Mouse (Mus musculus) intestine, postnatal 0 days (tissue): ENCODE data around the gene Lce3c. TPM values are rescaled to one million over a fixed set of nuclear protein-coding genes. Genes with fewer than 3 reads are reported as not detected.

ENCODE experiments used
- ATAC-seq: fragments of 200-750 bp; cut with Nextera tagmentation; 2 replicates; pipeline ENCODE4 v1.8.0; 2017; ENCODE audit warnings: mild to moderate bottlenecking, moderate TSS enrichment, moderate library complexity
- H3K27ac ChIP-seq: fragments of 300-500 bp; sonication (generic); 2 replicates; pipeline ENCODE4 v1.5.1; 2014; ENCODE audit warnings: mild to moderate bottlenecking, low read depth, low read length, moderate library complexity
- H3K27me3 ChIP-seq: fragments of 300-500 bp; sonication (generic); replicated peaks from 2 replicates; pipeline ENCODE4 v1.6.1; 2014; ENCODE audit warnings: low read length, mixed read lengths; ENCODE audit not compliant: control insufficient read depth, insufficient read depth
- H3K36me3 ChIP-seq: fragments of 300-500 bp; sonication (generic); 2 replicates; pipeline ENCODE4 v1.6.1; 2014; ENCODE audit warnings: mild to moderate bottlenecking, moderate library complexity; ENCODE audit not compliant: control insufficient read depth, insufficient read depth
- H3K4me1 ChIP-seq: fragments of 300-500 bp; sonication (generic); replicated peaks from 2 replicates; pipeline ENCODE4 v1.6.1; 2014; ENCODE audit warnings: antibody characterized with exemption, low read length, mixed read lengths; ENCODE audit not compliant: control insufficient read depth, insufficient read depth
- H3K4me2 ChIP-seq: fragments of 300-500 bp; sonication (generic); replicated peaks from 2 replicates; pipeline ENCODE4 v1.6.1; 2014; ENCODE audit warnings: low read depth, mild to moderate bottlenecking, moderate library complexity
- H3K4me3 ChIP-seq: fragments of 300-500 bp; sonication (generic); 2 replicates; pipeline ENCODE4 v1.5.1; 2014; ENCODE audit warnings: low read depth, low read length
- H3K9ac ChIP-seq: fragments of 300-500 bp; sonication (generic); 2 replicates; pipeline ENCODE4 v1.6.1; 2014; ENCODE audit warnings: mild to moderate bottlenecking, low read depth, low read length
- H3K9me3 ChIP-seq: fragments of 300-500 bp; sonication (generic); 2 replicates; pipeline ENCODE4 v1.6.1; 2016; ENCODE audit warnings: mixed run types; ENCODE audit not compliant: control insufficient read depth
- CTCF ChIP-seq: sonication (generic); IDR thresholded peaks from 2 replicates; pipeline ENCODE4 v1.5.1; 2016; ENCODE audit warnings: low read depth, mild to moderate bottlenecking, control low read depth, antibody characterized with exemption, moderate library complexity
- WGBS: fragments of 180-500 bp; shearing (Covaris S2); extraction: QIAGEN DNeasy Blood & Tissue Kit; methylation state at CpG from one replicate; pipeline ENCODE4 v1.1.7; 2014; 5-methylcytosine and 5-hydroxymethylcytosine counted together
- polyA plus RNA-seq: library from polyadenylated mRNA; unstranded; fragments of >200 nt; fragmentation: Nextera tagmentation; extraction: Ambion mirVana; gene quantifications from 2 replicates; pipeline ENCODE4 v1.2.1, GENCODE M21; 2015

The Lce3c gene
- polyA plus RNA-seq, 1 experiment from 2014 or later, result not detected

DNA sequence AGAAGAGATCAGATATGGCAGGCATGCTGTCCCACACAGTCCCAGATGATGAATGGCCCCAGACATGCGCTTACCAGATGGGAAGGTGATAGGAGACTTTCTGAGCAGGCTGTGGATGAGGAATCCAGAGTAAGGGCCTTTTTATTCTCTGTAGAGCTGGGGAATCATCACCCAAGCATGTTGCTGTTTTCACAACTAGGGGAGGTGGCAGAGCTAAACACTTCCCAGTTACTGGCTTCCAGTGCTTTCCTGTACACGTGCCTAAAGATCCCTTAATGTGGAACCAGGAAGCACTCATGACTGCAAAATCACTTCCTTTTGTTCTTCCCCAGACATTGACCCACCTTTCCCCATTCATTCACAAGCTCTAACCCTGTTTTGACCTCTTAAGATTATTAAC is 18.2 kb upstream of the Lce3c start, which contains the start of gene Lce3a:
Lce3a (minus strand) TSS at position 101 of the 400 bp plus-strand sequence.
- Histone ChIP-seq H3K4me1 (no peaks in the 10 kb centered on the region), H3K9me3 (no peaks in the 10 kb centered on the region), H3K4me3 (no peak within 1 kb of the TSS), H3K4me2 (no peak within 1 kb of the TSS), H3K36me3 (no peaks in the 10 kb centered on the region), H3K27me3 (no peaks in the 10 kb centered on the region), H3K9ac (no peak within 1 kb of the TSS), H3K27ac (no peak within 1 kb of the TSS)
- no peak for ATAC-seq
- no peak for TF ChIP-seq CTCF
- 62% methylated on average over 2 of the region's 2 CpGs for WGBS

- WGBS, result 60% methylated on average over 2 of the region's 2 CpGs
- Histone ChIP-seq H3K27me3 (no peaks in the 10 kb centered on the region), H3K9ac (no peak within 1 kb of the TSS), H3K27ac (no peak within 1 kb of the TSS), H3K36me3 (no peaks in the 10 kb centered on the region), H3K4me3 (no peak within 1 kb of the TSS), H3K9me3 (no peaks in the 10 kb centered on the region), H3K4me2 (no peak within 1 kb of the TSS), H3K4me1 (no peaks in the 10 kb centered on the region)
- TF ChIP-seq CTCF, result no peak
- ATAC-seq, result no peak
These were observed 11.6 kb upstream of the Lce3c start, which contains the start of gene Lce3b for GRCm38 (mm10) chr3:92932679-92933078. TSS of gene Lce3b (plus strand) at chr3:92932979.

DNA sequence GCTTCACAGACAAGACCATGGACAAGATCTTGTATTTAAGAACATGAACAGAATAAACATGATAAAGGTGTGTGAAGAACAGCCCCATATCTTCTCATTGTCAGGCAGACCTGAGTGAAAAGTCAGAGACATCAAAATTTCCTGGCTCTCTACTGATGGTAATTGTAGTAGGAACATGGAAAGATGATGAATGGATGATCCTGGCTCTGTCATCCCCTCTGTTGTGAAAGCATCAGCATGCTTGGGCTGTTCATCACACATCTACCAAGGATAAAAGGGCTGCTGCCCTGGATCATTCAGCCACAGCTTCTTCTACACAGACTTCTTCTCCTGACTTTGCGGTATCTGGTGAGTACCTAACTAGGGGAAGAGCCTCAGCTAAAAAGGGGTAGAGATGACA is 12.8 kb downstream of the Lce3c start, which contains the start of gene Lce3d:
Lce3d (plus strand) TSS at position 301 of the 400 bp plus-strand sequence.
- no peaks in the 10 kb centered on the region for H3K27me3 ChIP-seq
- H3K9ac ChIP-seq, result no peak within 1 kb of the TSS
- H3K27ac ChIP-seq, result no peak within 1 kb of the TSS
- H3K4me3 ChIP-seq, result no peak within 1 kb of the TSS
- ATAC-seq, result no peak
- H3K4me1 ChIP-seq, result no peaks in the 10 kb centered on the region
- 96% methylated on average over 1 of the region's 1 CpGs for WGBS
- H3K9me3 ChIP-seq, result no peaks in the 10 kb centered on the region
- no peak within 1 kb of the TSS for H3K4me2 ChIP-seq
- H3K36me3 ChIP-seq, result no peaks in the 10 kb centered on the region
- no peak for TF ChIP-seq CTCF

DNA sequence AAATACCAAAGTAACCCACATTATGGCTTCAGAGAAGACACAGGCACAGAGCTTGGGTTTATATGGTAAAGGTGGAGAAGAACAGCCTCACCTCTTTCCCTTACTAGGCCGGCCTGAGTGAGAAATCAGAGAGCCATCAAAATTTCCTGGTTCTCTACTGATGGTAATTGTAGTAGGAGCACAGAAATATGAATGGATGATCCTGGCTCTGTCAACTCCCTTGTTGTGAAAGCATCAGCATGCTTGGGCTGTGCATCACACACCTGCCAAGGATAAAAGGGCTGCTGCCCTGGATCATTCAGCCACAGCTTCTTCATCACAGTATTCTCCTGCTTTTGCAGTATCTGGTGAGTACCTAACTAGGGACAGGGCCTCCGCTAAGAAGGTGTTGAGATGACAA is 22.5 kb downstream of the Lce3c start, which contains the start of gene Lce3e:
Lce3e (plus strand) TSS at position 301 of the 400 bp plus-strand sequence.
- no peak for TF ChIP-seq CTCF
- H3K9me3 ChIP-seq, result no peaks in the 10 kb centered on the region
- no peak for ATAC-seq
- H3K4me2 ChIP-seq, result no peak within 1 kb of the TSS
- 80% methylated on average over 2 of the region's 2 CpGs for WGBS
- H3K27ac ChIP-seq, result no peak within 1 kb of the TSS
- no peak within 1 kb of the TSS for H3K9ac ChIP-seq
- no peak within 1 kb of the TSS for H3K4me3 ChIP-seq
- no peaks in the 10 kb centered on the region for H3K36me3 ChIP-seq
- H3K27me3 ChIP-seq, result no peaks in the 10 kb centered on the region
- H3K4me1 ChIP-seq, result no peaks in the 10 kb centered on the region

- Histone ChIP-seq H3K4me3 (no peak overlapping the region), H3K9ac (no peak overlapping the region), H3K4me1 (no peaks in the 10 kb centered on the region), H3K4me2 (no peak overlapping the region), H3K36me3 (no peaks in the 10 kb centered on the region), H3K27ac (no peak overlapping the region), H3K27me3 (no peaks in the 10 kb centered on the region), H3K9me3 (no peaks in the 10 kb centered on the region)
- no peak for TF ChIP-seq CTCF
- WGBS, result 33% methylated on average over 2 of the region's 2 CpGs
- ATAC-seq, result peak; percentile 47; the same call in 1 of the 2 replicates
These were observed 34.2 kb downstream of the Lce3c start for GRCm38 (mm10) chr3:92978484-92978883.

- Histone ChIP-seq H3K4me3 (no peak within 1 kb of the TSS), H3K9ac (no peak within 1 kb of the TSS), H3K36me3 (no peaks in the 10 kb centered on the region), H3K4me2 (no peak within 1 kb of the TSS), H3K4me1 (no peaks in the 10 kb centered on the region), H3K27ac (no peak within 1 kb of the TSS), H3K9me3 (no peaks in the 10 kb centered on the region), H3K27me3 (no peaks in the 10 kb centered on the region)
- TF ChIP-seq CTCF, result no peak
- no peak for ATAC-seq
These were observed 47.6 kb downstream of the Lce3c start, which contains the start of gene Lce3f for GRCm38 (mm10) chr3:92991926-92992325. TSS of gene Lce3f (plus strand) at chr3:92992226.

Other genes with a start within 250 kb of the Lce3c start
- not detected in 2 replicates for gene Lce1e, start 235.4 kb upstream of the Lce3c start, polyA plus RNA-seq
- not detected in 2 replicates for gene Lce1f, start 224.1 kb upstream of the Lce3c start, polyA plus RNA-seq
- not detected in 2 replicates for gene Gm38119, start 205.4 kb upstream of the Lce3c start, polyA plus RNA-seq
- not detected in 2 replicates for gene Lce1g, start 192.1 kb upstream of the Lce3c start, polyA plus RNA-seq
- gene Lce1h, start 179.4 kb upstream of the Lce3c start, polyA plus RNA-seq, result not detected in 2 replicates
- not detected in 2 replicates for gene Lce1i, start 165.6 kb upstream of the Lce3c start, polyA plus RNA-seq
- not detected in 2 replicates for gene Lce1j, start 154.0 kb upstream of the Lce3c start, polyA plus RNA-seq
- not detected in 2 replicates for gene Lce1k, start 136.6 kb upstream of the Lce3c start, polyA plus RNA-seq
- gene Kprp, start 117.2 kb upstream of the Lce3c start, polyA plus RNA-seq, result not detected in 2 replicates
- gene Lce1l, start 93.2 kb upstream of the Lce3c start, polyA plus RNA-seq, result not detected in 2 replicates
- not detected in 2 replicates for gene 2310050C09Rik, start 74.3 kb upstream of the Lce3c start, polyA plus RNA-seq
- gene Lce3a, start 18.3 kb upstream of the Lce3c start, polyA plus RNA-seq, result not detected in 2 replicates
- gene Lce3b, start 11.5 kb upstream of the Lce3c start, polyA plus RNA-seq, result not detected in 2 replicates
- gene Lce3d, start 12.9 kb downstream of the Lce3c start, polyA plus RNA-seq, result not detected in 2 replicates
- not detected in 2 replicates for gene Lce3e, start 22.6 kb downstream of the Lce3c start, polyA plus RNA-seq
- not detected in 2 replicates for gene Lce3f, start 47.7 kb downstream of the Lce3c start, polyA plus RNA-seq
- not detected in 2 replicates for gene Crct1, start 71.2 kb downstream of the Lce3c start, polyA plus RNA-seq
- gene Lce1m, start 74.6 kb downstream of the Lce3c start, polyA plus RNA-seq, result not detected in 2 replicates
- gene Gm4858, start 124.3 kb downstream of the Lce3c start, polyA plus RNA-seq, result not detected in 2 replicates
- gene Crnn, start 200.3 kb downstream of the Lce3c start, polyA plus RNA-seq, result not detected in 2 replicates